Mouse (Mus musculus): ENCODE results near the gene Nckap1. TPM values are rescaled to one million over a fixed set of nuclear protein-coding genes. Genes with fewer than 3 reads are reported as not detected.

The Nckap1 gene
- total and polyA plus RNA-seq, 2 experiments from 2014 or later, result 82.5 to 136 TPM

DNA sequence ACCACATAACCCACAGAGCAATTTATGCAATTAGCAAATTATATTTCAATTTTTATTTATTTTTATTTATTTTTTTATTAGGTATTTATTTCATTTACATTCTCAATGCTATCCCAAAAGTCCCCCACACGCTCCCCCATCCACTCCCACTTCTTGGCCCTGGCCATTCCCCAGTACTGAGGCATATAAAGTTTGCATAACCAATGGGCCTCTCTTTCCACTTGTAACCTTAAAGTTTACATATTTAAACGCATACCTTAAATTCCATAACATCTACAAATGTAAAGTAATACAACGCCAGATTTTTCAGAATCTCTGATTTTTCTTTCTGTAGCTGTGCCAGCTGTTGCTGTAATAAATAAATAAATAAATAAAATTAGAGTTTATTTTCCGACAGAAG lies 26.7 kb downstream of the Nckap1 start:
- no peaks in the 10 kb centered on the region for H3K27me3 ChIP-seq (ENCODE audit: insufficient read depth, low read length)
- TF ChIP-seq CTCF (IDR thresholded peaks at IDR 0.05), result no peak
- no peak overlapping the region for H3K4me3 ChIP-seq (ENCODE audit: low read depth, low read length)
- no peaks in the 10 kb centered on the region for H3K9me3 ChIP-seq (ENCODE audit: low read length)
- ATAC-seq (ENCODE audit: low FRiP score) (no peak), DNase-seq (ENCODE audit: low spot score) (no peak)
- no peak overlapping the region for H3K4me2 ChIP-seq (ENCODE audit: low read depth, low read length, poor library complexity, severe bottlenecking)
- H3K27ac ChIP-seq (ENCODE audit: low read depth, low read length), result no peak overlapping the region
- no peaks in the 10 kb centered on the region for H3K4me1 ChIP-seq (ENCODE audit: insufficient read depth, low read length)
- 90% methylated on average over 4 of the region's 4 CpGs for WGBS
- no peak overlapping the region for H3K9ac ChIP-seq (replicated peaks; ENCODE audit: low read length, poor library complexity, severe bottlenecking)
- H3K36me3 ChIP-seq (ENCODE audit: insufficient read depth, low read length), result peaks cover 13% of the 10 kb centered on the region

DNA sequence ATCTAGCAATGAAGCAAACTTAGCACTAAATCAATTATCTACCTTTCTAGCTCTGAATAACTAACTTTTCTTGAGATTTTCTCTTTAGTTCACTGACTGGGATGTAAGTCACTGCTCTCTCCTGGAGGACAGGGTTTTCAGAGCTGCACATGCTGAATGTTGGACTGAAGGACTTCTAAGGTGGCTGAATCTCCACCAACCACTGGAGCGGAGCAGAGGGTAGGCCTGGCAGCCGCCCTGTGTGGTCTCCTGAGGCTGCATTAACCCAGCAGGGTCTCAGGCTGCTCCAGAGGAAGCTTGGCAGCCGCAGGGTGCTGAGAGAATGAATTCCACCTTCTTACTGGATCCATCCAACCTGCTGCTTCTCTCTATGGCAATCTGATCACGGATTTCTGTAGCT lies 31.5 kb downstream of the Nckap1 start:
- Histone ChIP-seq H3K36me3 (ENCODE audit: insufficient read depth, low read length) (peaks cover 28% of the 10 kb centered on the region), H3K4me3 (ENCODE audit: low read depth, low read length) (no peak overlapping the region), H3K9ac (replicated peaks; ENCODE audit: low read length, poor library complexity, severe bottlenecking) (no peak overlapping the region), H3K27ac (ENCODE audit: low read depth, low read length) (no peak overlapping the region), H3K27me3 (ENCODE audit: insufficient read depth, low read length) (no peaks in the 10 kb centered on the region), H3K4me2 (ENCODE audit: low read depth, low read length, poor library complexity, severe bottlenecking) (no peak overlapping the region), H3K9me3 (ENCODE audit: low read length) (no peaks in the 10 kb centered on the region), H3K4me1 (ENCODE audit: insufficient read depth, low read length) (no peaks in the 10 kb centered on the region)
- WGBS, result 88% methylated on average over 4 of the region's 4 CpGs
- no peak for TF ChIP-seq CTCF (IDR thresholded peaks at IDR 0.05)
- no peak for DNase-seq (ENCODE audit: low spot score)
- no peak for ATAC-seq (ENCODE audit: low FRiP score)

DNA sequence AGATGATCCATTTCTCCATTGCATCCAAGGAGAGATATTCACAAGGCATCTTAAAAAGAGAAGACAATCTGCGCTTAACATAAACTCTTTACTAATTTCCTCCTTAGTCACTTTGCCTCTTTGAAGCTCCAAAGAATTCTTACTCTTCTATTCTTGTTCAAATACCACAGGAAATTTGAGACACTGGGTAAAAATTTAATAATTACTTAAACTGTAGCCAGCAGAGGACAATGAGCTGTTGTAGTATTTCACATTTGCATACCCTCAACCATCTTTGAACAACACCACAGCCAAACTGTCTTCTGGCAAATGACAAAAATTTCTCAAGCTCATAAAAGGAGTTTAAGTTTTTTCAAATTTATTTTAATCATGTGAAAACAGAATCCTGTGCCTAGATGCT lies 33.3 kb downstream of the Nckap1 start:
- no peak for DNase-seq (ENCODE audit: low spot score)
- 97% methylated on average over 1 of the region's 1 CpGs for WGBS

DNA sequence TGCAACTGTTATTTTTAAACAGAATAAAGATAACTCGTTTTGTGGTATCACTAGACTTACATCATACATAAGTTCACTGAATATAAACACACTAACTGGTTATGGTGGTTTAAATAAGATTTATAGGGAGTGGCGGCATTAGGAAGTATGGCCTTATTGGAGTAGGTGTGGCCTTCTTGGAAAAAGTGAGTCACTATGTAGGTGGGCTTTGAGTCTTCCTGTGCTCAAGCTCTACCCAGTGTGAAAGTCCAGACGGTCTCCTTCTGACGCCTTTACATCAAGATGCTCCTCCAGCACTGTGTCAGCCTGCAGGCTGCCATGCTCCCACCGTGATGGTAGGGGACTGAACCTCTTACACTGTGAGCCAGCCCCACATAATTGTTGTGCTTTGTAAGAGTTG lies 38.4 kb downstream of the Nckap1 start:
- Histone ChIP-seq H3K9me3 (ENCODE audit: low read length) (no peaks in the 10 kb centered on the region), H3K4me3 (ENCODE audit: low read depth, low read length) (no peak overlapping the region), H3K36me3 (ENCODE audit: insufficient read depth, low read length) (peaks cover 29% of the 10 kb centered on the region), H3K4me2 (ENCODE audit: low read depth, low read length, poor library complexity, severe bottlenecking) (no peak overlapping the region), H3K27me3 (ENCODE audit: insufficient read depth, low read length) (no peaks in the 10 kb centered on the region), H3K27ac (ENCODE audit: low read depth, low read length) (no peak overlapping the region), H3K9ac (replicated peaks; ENCODE audit: low read length, poor library complexity, severe bottlenecking) (no peak overlapping the region), H3K4me1 (ENCODE audit: insufficient read depth, low read length) (no peaks in the 10 kb centered on the region)
- 92% methylated on average over 5 of the region's 5 CpGs for WGBS
- TF ChIP-seq CTCF (IDR thresholded peaks at IDR 0.05), result no peak
- DNase-seq (ENCODE audit: low spot score), result no peak
- no peak for ATAC-seq (ENCODE audit: low FRiP score)

More for the DNA sequence above, 33.3 kb downstream of the Nckap1 start:
- no peak overlapping the region for H3K4me3 ChIP-seq (ENCODE audit: low read depth, low read length)
- H3K27me3 ChIP-seq (ENCODE audit: insufficient read depth, low read length), result no peaks in the 10 kb centered on the region
- H3K9me3 ChIP-seq (ENCODE audit: low read length), result no peaks in the 10 kb centered on the region
- H3K4me2 ChIP-seq (ENCODE audit: low read depth, low read length, poor library complexity, severe bottlenecking), result no peak overlapping the region
- H3K4me1 ChIP-seq (ENCODE audit: insufficient read depth, low read length), result no peaks in the 10 kb centered on the region
- H3K36me3 ChIP-seq (ENCODE audit: insufficient read depth, low read length), result peaks cover 35% of the 10 kb centered on the region
- no peak overlapping the region for H3K9ac ChIP-seq (replicated peaks; ENCODE audit: low read length, poor library complexity, severe bottlenecking)
- no peak for ATAC-seq (ENCODE audit: low FRiP score)
- H3K27ac ChIP-seq (ENCODE audit: low read depth, low read length), result no peak overlapping the region
- TF ChIP-seq CTCF (IDR thresholded peaks at IDR 0.05), result no peak

DNA sequence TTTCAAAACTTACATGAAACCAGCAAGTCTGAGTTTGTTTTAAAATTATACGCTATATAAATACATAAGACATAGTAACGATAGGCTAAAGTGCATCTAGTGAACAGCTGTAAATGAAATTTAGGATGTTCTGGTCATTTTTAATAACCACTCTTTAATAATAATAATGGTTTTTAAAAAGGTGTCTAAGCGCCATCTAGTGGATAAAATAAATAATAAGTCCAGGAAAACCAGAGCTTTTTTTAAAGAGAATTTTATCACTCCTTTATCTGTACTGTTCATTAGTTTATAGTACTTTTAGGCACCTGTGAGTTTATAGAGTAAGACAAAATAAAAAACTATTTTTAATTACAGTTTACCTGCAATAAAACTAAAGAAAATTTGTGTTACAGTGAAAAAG lies 44.0 kb downstream of the Nckap1 start:
- ATAC-seq (ENCODE audit: low FRiP score) (no peak), DNase-seq (ENCODE audit: low spot score) (peak; percentile 3)
- H3K4me3 ChIP-seq (ENCODE audit: low read depth, low read length), result no peak overlapping the region
- no peak overlapping the region for H3K4me2 ChIP-seq (ENCODE audit: low read depth, low read length, poor library complexity, severe bottlenecking)
- peak; percentile 54 for TF ChIP-seq CTCF (IDR thresholded peaks at IDR 0.05)
- 65% methylated on average over 3 of the region's 3 CpGs for WGBS
- no peaks in the 10 kb centered on the region for H3K27me3 ChIP-seq (ENCODE audit: insufficient read depth, low read length)
- no peaks in the 10 kb centered on the region for H3K9me3 ChIP-seq (ENCODE audit: low read length)
- no peak overlapping the region for H3K27ac ChIP-seq (ENCODE audit: low read depth, low read length)
- H3K9ac ChIP-seq (replicated peaks; ENCODE audit: low read length, poor library complexity, severe bottlenecking), result no peak overlapping the region
- H3K36me3 ChIP-seq (ENCODE audit: insufficient read depth, low read length), result peaks cover 28% of the 10 kb centered on the region; the same call in 1 of the 2 replicates
- H3K4me1 ChIP-seq (ENCODE audit: insufficient read depth, low read length), result no peaks in the 10 kb centered on the region

DNA sequence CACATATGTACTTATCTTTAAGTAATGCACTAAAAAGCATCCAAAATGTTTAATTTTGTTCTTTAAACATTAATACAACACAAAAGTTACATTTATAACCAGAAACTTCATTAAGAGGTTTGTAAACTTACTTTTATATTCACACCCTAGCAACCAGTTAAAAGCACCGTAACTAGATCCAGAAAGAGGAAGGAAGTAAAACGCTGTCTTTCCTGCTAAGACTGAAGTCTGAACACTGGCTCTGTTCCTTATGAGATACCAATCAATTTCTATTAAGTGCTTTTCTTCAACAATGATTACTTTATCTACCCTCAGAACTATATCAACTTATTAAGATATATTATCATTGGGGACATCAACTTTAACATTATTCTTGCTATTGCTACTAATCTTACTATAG lies 44.6 kb downstream of the Nckap1 start:
- Histone ChIP-seq H3K4me3 (ENCODE audit: low read depth, low read length) (no peak overlapping the region), H3K4me1 (ENCODE audit: insufficient read depth, low read length) (no peaks in the 10 kb centered on the region)
- no peak for DNase-seq (ENCODE audit: low spot score)

More for the DNA sequence above, 44.6 kb downstream of the Nckap1 start:
- H3K36me3 ChIP-seq (ENCODE audit: insufficient read depth, low read length), result peaks cover 26% of the 10 kb centered on the region; the same call in 1 of the 2 replicates
- no peak overlapping the region for H3K27ac ChIP-seq (ENCODE audit: low read depth, low read length)
- 94% methylated on average over 2 of the region's 2 CpGs for WGBS
- no peak for ATAC-seq (ENCODE audit: low FRiP score)
- no peak overlapping the region for H3K4me2 ChIP-seq (ENCODE audit: low read depth, low read length, poor library complexity, severe bottlenecking)
- no peaks in the 10 kb centered on the region for H3K9me3 ChIP-seq (ENCODE audit: low read length)
- H3K27me3 ChIP-seq (ENCODE audit: insufficient read depth, low read length), result no peaks in the 10 kb centered on the region
- H3K9ac ChIP-seq (replicated peaks; ENCODE audit: low read length, poor library complexity, severe bottlenecking), result no peak overlapping the region
- TF ChIP-seq CTCF (IDR thresholded peaks at IDR 0.05), result no peak
